Mouse (Mus musculus) layer of hippocampus, adult 9-10 months (tissue): ENCODE data around the gene Msto1.
"Not testable (repeated sequence)": the region's sequence is repeated elsewhere in the genome, so short reads cannot be mapped to it uniquely, and the experiment has no call there.

Experiments
- DNase-seq: peaks from one replicate; pipeline ENCODE4 v3.0.0; 2022; ENCODE audit warnings: low spot score

Gene Msto1

GRCm38 (mm10) chr3:88913511-88914383 lies at the start of gene Msto1:
Gene Msto1, minus strand, starts transcription at chr3:88913999.
- DNase-seq: peak; percentile 69

GRCm38 (mm10) chr3:88963211-88963610 lies 49.4 kb upstream of the Msto1 start:
- not testable (repeated sequence) for DNase-seq

GRCm38 (mm10) chr3:88953736-88954135 lies 39.9 kb upstream of the Msto1 start:
- DNase-seq: no peak

GRCm38 (mm10) chr3:88953246-88953645 lies 39.4 kb upstream of the Msto1 start:
- DNase-seq: no peak

- DNase-seq: no peak
Measured at GRCm38 (mm10) chr3:88951327-88951800, 37.6 kb upstream of the Msto1 start.

GRCm38 (mm10) chr3:88950576-88951326 lies 37.0 kb upstream of the Msto1 start, which contains the start of the genes Ash1l and Dap3:
Gene Ash1l, plus strand, starts transcription at chr3:88950622.
Gene Dap3, minus strand, starts transcription at chr3:88951181.
- DNase-seq: no peak

GRCm38 (mm10) chr3:88949786-88950575 lies 36.2 kb upstream of the Msto1 start:
- DNase-seq: no peak

- DNase-seq: no peak
Measured at GRCm38 (mm10) chr3:88944109-88944508, 30.3 kb upstream of the Msto1 start.

GRCm38 (mm10) chr3:88942316-88942880 lies 28.6 kb upstream of the Msto1 start:
- DNase-seq: no peak

- no peak for DNase-seq
Measured at GRCm38 (mm10) chr3:88939749-88940148, 25.9 kb upstream of the Msto1 start.

- no peak for DNase-seq
Measured at GRCm38 (mm10) chr3:88939071-88939470, 25.3 kb upstream of the Msto1 start.

GRCm38 (mm10) chr3:88929501-88929900 lies 15.7 kb upstream of the Msto1 start:
- no peak for DNase-seq

- DNase-seq: no peak
Measured at GRCm38 (mm10) chr3:88925651-88926050, 11.9 kb upstream of the Msto1 start.

GRCm38 (mm10) chr3:88923989-88924591 lies 10.3 kb upstream of the Msto1 start:
- no peak for DNase-seq

GRCm38 (mm10) chr3:88921411-88921810 lies 7.6 kb upstream of the Msto1 start:
- DNase-seq: no peak

GRCm38 (mm10) chr3:88918981-88919380 lies 5.2 kb upstream of the Msto1 start:
- DNase-seq: no peak

GRCm38 (mm10) chr3:88914384-88914810 lies 598 bp upstream of the Msto1 start:
- no peak for DNase-seq

GRCm38 (mm10) chr3:88912585-88912984 lies 1.2 kb downstream of the Msto1 start:
- DNase-seq: no peak

GRCm38 (mm10) chr3:88906393-88907159 lies 7.2 kb downstream of the Msto1 start:
- no peak for DNase-seq

- no peak for DNase-seq
Measured at GRCm38 (mm10) chr3:88905741-88906140, 8.1 kb downstream of the Msto1 start.
